Mouse (Mus musculus): Measurements from ENCODE around the gene Rps24. TPM values are rescaled to one million over a fixed set of nuclear protein-coding genes. Genes with fewer than 3 reads are reported as not detected.

Gene Rps24
- polyA plus RNA-seq (2012; rRNA removed; ENCODE audit: low replicate concordance): 546 and 1,394 TPM in 2 replicates

GRCm38 (mm10) chr14:24486773-24487227 lies at the start of gene Rps24, which contains the start of gene Polr3a:
Rps24 (plus strand) TSS chr14:24487125.
Polr3a (minus strand) TSS chr14:24487058.

Other genes with a start within 250 kb of the Rps24 start
- gene Dlg5, start 241.2 kb upstream of the Rps24 start, polyA plus RNA-seq (2012; rRNA removed; ENCODE audit: low replicate concordance): 29.2 and 30.6 TPM in 2 replicates
- gene E330034G19Rik, start 193.9 kb upstream of the Rps24 start, polyA plus RNA-seq (2012; rRNA removed; ENCODE audit: low replicate concordance): not detected in 2 replicates
- gene Polr3a, start 67 bp upstream of the Rps24 start, polyA plus RNA-seq (2012; rRNA removed; ENCODE audit: low replicate concordance): 5.0 and 7.6 TPM in 2 replicates